Mouse (Mus musculus) layer of hippocampus, adult 18-20 months (tissue): ENCODE measurements around the gene Htra1. TPM values are rescaled to one million over a fixed set of nuclear protein-coding genes. Genes with fewer than 3 reads are reported as not detected.

ENCODE experiments used
- DNase-seq, 2 experiments: peaks; one replicate each; pipeline ENCODE4 v3.0.0; 2022; ENCODE audit warnings: low spot score in 2 of 2
- microRNA-seq, 2 experiments: library from miRNA; unstranded; fragments of <30 nt; microRNA quantifications; one replicate each; pipeline ENCODE4 v1.2.0; 2021
- total RNA-seq, 2 experiments: library from RNA; stranded (reverse); gene quantifications; 2 replicates each; pipeline ENCODE4 v1.2.3; 2021

The Htra1 gene
- total RNA-seq, 2 experiments from 2014 or later, result 257 to 274 TPM

DNA sequence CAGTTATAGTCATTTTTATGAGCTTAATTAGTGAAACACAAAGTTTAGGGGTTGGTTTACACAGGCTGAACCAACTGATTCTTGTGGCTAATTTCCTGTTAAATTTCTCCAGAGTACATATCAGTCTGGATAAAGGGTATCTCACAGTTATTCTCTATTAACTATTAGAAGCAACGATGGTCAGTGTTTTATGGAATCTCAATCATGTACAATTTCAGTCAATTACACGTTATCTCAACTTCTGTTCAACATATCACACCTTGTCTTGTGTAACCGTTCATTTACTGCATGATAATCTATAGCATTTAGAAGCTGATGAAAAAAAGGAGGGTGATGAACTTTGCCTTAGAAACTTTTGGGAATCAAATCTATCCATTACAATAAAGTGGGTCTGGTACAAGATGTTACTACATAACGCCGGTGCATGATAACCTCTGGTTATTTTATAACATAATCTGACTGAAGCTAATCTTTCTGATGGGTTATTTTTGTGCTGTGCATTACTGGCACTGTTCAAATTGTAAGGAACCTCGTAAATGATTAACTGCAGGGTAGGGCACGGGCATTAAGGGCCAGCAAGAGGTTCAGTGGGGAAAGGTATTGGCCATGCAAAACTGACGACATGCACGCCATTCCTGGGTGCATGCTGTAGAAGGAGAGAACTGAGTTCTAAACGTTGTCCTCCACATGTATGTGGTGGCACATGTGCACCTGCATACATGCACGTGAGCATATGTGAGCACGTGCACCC lies 66.2 kb downstream of the Htra1 start:
- DNase-seq, result no peak

GRCm38 (mm10) chr7:131004071-131004470 lies 68.2 kb downstream of the Htra1 start:
- DNase-seq, result no peak

DNA sequence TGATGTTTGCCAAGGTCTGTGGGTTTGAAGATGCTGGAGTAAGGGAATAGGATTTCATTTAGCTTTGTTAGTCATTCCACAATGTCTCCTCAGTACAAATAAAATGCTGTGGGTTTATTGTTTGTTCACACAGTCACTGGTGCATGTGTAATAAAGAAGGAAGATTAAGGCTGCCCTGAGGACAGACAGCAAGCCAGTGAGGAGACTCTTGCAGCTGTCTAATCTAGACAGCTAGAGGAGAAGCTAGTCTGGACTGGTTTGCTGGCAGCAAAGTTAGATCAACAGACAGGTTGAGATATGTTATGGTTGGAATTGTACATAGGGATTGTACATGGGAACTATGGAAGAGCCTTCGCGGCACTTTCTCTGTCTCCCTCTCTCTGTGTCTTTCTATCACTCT lies 71.3 kb downstream of the Htra1 start:
- no peak for DNase-seq

- DNase-seq, result no peak
These were observed 73.3 kb downstream of the Htra1 start for GRCm38 (mm10) chr7:131009178-131009577.

GRCm38 (mm10) chr7:131011901-131012300 lies 76.0 kb downstream of the Htra1 start:
- DNase-seq, result no peak

- DNase-seq, result no peak
These were observed 83.3 kb downstream of the Htra1 start for GRCm38 (mm10) chr7:131019181-131019580.

DNA sequence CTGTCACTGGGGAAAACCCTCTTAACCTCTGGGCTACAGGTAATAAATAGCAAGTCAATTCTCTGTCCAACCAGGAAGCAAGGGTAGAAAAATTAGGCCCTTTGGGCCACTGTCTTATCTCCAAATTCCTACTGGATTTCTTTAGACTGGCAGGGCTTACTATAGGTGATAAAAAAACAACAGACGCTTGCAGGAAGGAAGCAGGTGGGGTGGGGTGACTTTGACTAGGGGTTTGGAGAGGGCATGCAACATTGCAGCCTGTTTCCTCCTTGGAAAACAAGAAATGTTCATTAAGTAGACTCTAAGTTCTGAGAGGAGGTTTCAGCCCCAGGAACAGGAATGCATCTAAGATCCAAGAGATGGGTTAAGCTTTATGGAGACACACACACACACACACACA lies 88.9 kb downstream of the Htra1 start:
- DNase-seq, result no peak

GRCm38 (mm10) chr7:131027557-131027956 lies 91.6 kb downstream of the Htra1 start:
- no peak for DNase-seq

DNA sequence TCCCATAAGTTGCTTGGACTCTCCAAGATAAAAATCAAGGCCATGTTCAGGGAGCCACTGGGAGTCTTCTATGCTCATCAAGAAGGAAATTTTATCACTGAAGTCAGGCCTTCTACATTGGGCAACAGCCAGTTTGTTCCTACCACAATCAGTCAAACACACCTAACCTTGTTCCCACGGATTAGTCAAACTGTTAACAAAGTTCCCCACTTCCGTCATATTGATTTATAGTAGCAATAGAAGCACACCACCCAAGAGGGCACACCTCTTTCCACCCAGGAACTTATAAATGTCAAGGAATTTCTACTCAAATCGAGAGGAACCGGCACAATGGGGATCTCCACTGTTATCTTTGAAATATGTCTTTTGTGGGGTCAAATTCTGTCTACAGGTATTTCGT lies 95.8 kb downstream of the Htra1 start, which contains the start of gene Dmbt1:
Gene Dmbt1 (plus strand): TSS at position 299 of the 400 bp plus-strand sequence.
- DNase-seq, result no peak

Small RNA genes lying within 50 kb of the gene (microRNA-seq; reads per million reads assigned to microRNA genes)
- 0.49 to 1.8 reads per million in 2 experiments for gene Mir7061

Other genes with a start within 250 kb of the Htra1 start
- gene Btbd16, start 162.0 kb upstream of the Htra1 start, total RNA-seq, result under 1 TPM; 0.74 to 0.94 TPM
- 10 to 100 TPM; 84.7 TPM for gene Plekha1, start 70.4 kb upstream of the Htra1 start, total RNA-seq
- gene Dmbt1, start 95.9 kb downstream of the Htra1 start, total RNA-seq, result not detected
- gene 4933402N03Rik, start 210.2 kb downstream of the Htra1 start, total RNA-seq, result not detected
- gene 5430419D17Rik, start 238.3 kb downstream of the Htra1 start, total RNA-seq, result not detected